Mouse (Mus musculus): ENCODE measurements at regions not wholly inside any gene's neighbourhood (a gene's known extent, or its start where the extent isn't known, plus 50 kb on each side); places are given as distances from the start of the nearest gene placed in this dataset.

DNA sequence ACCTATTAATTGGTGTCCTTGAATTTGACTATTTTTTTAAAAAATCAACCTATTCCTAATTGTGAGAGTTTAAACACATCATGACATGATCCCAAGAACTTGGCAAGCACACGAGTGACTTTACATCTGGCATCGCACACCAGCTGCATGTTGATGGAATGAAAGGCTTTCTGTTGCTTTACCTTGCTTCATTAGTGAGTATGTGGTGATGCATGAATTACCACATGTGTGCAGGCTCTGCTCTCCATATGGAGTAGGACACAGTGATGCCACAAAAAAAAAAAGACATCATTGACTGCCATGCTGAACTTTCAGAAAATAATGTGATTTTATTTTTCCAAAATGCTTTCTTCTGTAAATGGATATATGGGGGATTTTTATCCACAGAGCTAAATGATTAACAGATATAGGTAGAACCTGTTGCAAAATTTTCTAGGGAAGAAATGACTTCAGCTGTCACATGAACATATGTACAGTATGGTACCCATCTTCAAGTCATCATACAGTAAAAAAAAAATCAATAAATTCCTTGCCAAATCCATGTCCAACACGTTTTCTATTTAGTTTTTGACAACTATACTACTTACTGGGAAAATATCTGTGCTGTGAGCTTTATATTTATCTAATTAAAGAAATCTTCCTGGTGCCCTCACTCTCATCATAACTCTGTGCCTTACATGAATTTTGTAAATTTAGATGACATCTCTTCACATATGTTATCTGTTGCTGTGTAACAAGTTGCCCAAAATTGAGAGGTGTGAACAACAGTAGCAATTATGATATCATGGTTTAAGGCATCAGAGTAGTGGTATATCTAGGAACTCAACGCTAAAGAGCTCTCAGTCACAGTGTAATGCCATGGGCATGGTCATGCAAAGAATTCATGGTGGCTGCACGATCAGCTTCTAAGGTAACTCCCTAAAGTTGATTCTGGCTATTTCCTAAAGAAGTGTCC lies 84.0 kb upstream of the Arrdc3 start:
- in situ Hi-C loops (cut with MboI, MseI): no loop called here

DNA sequence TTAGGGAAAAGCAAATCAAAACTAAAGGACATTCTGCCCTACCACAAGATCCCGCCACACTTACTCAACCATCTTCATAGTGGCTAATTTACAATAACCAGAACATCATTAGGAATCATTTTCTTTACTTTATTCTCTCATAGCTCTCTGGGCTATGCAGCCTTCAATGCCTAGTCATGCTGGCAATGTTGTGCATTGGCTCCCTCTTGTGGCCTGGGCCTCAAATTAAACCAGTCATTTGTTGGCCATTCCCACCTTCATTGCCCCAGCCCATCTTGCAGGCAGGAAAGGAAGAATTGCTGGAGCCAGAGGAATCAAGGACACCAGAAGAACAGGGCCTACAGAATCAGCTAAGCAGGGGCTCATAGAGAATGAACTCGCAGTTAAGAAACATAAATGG lies 77.0 kb upstream of the Arrdc3 start:
- in situ Hi-C loops (cut with MboI, MseI): no loop called here

DNA sequence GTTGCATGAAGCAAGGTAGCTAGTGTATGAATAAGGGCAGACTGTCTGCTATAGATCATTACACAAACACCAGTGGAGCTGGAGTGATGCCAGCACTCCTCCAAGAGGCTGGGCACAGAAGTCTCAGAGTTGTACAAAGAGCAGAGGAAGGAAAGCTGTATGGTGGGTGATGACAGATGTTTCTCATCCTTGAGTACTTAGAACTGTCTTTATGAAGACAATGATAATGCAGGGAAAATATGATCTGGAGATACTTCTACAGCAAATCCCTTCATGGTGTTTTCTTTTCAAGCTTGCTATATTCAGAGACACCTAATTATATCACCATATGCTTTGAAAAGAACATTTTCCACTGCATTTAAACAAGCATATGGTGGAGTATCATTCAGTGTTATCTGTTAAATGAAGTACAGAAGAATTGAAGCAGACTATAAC lies 56.1 kb upstream of the Arrdc3 start:
- in situ Hi-C loops (cut with MboI, MseI): loop anchor here in 1 of 2 experiments (25.0 kb wide), 1 partner anchor 785 kb away; no protein-coding TSS in a partner anchor
